Mouse (Mus musculus) lung, adult 18-20 months (tissue): Measurements from ENCODE around the gene Ttc3.

Source experiments
- DNase-seq, 2 experiments: peaks; one replicate each; pipeline ENCODE4 v3.0.0; 2022; ENCODE audit warnings: mixed read lengths in 2 of 2

Gene Ttc3

DNA sequence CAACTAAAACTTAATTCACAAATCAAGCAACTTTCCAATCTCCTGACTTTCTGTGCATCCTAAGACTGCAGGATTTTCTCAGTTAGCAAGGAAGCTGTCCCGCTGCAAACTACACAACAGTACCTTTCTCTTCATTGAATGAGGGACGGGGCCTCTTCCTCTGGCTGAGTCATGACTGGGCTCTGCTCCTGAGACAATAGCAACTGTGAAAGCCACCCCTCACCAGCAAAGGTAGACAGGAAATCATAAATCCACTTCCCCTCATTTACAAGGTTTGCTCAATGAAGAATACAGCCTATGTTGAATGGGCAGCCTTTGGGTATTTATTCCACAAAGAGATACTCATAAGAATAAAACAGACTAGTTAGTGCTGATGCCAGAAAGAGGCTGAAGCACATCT, 139.6 kb downstream of the Ttc3 start:
- no peak for DNase-seq

DNA sequence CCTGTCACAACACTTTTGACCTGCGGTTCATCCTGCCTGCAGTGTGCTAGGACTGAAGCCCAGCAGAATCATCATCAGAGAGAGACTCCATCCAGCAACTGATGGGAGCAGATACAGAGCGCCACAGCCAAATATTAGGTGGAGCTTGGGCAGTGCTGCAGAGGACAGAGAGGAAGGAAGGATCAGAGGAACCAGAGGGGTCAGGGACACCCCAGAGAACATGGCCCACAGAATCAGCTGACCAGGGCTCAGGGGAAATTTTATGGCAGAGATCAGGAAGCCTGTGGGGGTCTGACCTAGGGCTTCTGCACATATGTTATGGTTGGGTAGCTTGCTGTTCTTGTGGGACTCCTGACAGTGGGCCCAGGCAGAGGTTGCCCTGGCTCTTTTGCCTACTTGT, 147.2 kb downstream of the Ttc3 start:
- no peak for DNase-seq
